Mouse (Mus musculus): ENCODE results near the gene Mrpl10. TPM values are rescaled to one million over a fixed set of nuclear protein-coding genes. Genes with fewer than 3 reads are reported as not detected.
A peak's percentile ranks its signal among the peaks of the same experiment; 100 is the strongest.

Gene Mrpl10
- polyA plus RNA-seq, 1 experiment from 2014 or later = 98.5 TPM

DNA sequence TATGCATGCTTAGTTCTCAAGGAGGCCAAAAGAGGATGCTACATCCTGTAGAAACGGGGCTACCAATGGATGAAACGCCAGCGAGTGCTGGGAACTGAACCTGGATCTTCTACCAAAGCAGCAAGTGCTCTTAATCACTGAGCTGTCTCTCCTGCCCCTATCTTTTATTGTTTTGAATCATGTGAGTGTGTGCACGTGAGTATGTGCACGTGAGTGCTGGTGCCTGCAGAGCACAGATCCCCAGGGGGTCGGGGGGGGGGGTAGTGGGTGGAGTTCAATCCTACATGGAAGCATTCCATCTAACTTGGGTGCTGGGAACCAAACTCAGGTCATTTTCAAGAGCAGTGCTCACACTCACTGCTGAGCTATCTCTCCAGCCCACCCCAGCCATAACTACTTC is 45.0 kb downstream of the Mrpl10 start:
- no peak for ATAC-seq (replicated peaks; ENCODE audit: low FRiP score, low TSS enrichment, low read depth)
- no peak overlapping the region for H3K9ac ChIP-seq (ENCODE audit: low read length)
- H3K36me3 ChIP-seq (ENCODE audit: control insufficient read depth, insufficient read depth, low read length) = no peaks in the 10 kb centered on the region
- H3K4me3 ChIP-seq (ENCODE audit: low read depth, low read length) = no peak overlapping the region
- 71% methylated on average over 6 of the region's 6 CpGs for WGBS
- H3K4me1 ChIP-seq (replicated peaks; ENCODE audit: control insufficient read depth, insufficient read depth, low read length) = peaks cover 6% of the 10 kb centered on the region; the same call in 1 of the 2 replicates
- no peaks in the 10 kb centered on the region for H3K27me3 ChIP-seq (replicated peaks; ENCODE audit: control insufficient read depth, insufficient read depth, low read length)
- no peak for DNase-seq (ENCODE audit: low spot score)
- no peak overlapping the region for H3K27ac ChIP-seq (ENCODE audit: low read depth)
- H3K4me2 ChIP-seq (ENCODE audit: low read length) = no peak overlapping the region
- H3K9me3 ChIP-seq (ENCODE audit: control insufficient read depth, low read length) = 0 out of 2 replicates have a peak, but pooled peaks cover 4% of the 10 kb centered on the region

DNA sequence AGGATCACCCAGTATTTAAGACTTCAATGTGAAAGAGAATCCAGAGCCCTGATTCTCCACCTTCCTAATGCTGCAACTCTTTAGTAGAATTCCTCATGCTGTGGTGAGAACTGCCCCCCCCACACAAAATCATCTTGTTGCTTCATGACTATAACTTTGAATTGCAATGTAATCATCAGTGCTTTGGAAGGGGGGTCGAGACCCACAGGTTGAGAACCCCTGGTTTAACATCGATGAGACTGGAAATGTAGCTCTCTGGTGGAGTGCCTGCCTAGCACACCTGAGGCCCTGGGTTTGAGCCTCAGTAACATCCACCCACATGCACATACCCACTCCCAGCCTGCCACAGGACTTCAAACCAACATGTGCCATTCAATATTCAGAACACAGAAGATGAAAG is 53.2 kb downstream of the Mrpl10 start:
- 64% methylated on average over 2 of the region's 2 CpGs for WGBS
- H3K4me2 ChIP-seq (ENCODE audit: low read length) = no peak overlapping the region
- no peaks in the 10 kb centered on the region for H3K36me3 ChIP-seq (ENCODE audit: control insufficient read depth, insufficient read depth, low read length)
- no peak overlapping the region for H3K9ac ChIP-seq (ENCODE audit: low read length)
- H3K9me3 ChIP-seq (ENCODE audit: control insufficient read depth, low read length) = no peaks in the 10 kb centered on the region
- no peak overlapping the region for H3K4me3 ChIP-seq (ENCODE audit: low read depth, low read length)
- H3K4me1 ChIP-seq (replicated peaks; ENCODE audit: control insufficient read depth, insufficient read depth, low read length) = no peaks in the 10 kb centered on the region
- H3K27me3 ChIP-seq (replicated peaks; ENCODE audit: control insufficient read depth, insufficient read depth, low read length) = peaks cover 20% of the 10 kb centered on the region
- DNase-seq (ENCODE audit: low spot score) (no peak), ATAC-seq (replicated peaks; ENCODE audit: low FRiP score, low TSS enrichment, low read depth) (no peak)
- H3K27ac ChIP-seq (ENCODE audit: low read depth) = no peak overlapping the region

DNA sequence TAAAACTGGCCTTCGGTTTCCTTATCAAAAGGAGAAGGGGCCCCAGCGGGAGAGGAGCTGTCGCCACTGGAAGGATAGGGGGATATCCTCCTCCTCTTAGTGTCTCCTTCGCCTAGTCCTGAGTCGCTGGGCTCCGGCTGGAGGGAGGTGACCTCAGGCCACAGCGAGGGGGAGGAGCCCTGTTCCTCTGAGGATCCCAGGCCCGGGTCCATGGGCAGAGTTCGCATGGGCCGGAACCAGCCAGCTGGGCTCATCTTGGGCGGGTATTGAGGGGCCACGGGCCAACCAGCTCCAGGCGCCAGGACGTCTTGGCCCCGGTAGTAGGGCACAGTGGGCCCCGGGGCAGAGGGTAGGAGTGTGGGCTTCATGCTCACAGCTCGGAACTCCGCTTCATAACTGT is 57.4 kb downstream of the Mrpl10 start:
- ATAC-seq (replicated peaks; ENCODE audit: low FRiP score, low TSS enrichment, low read depth) (no peak), DNase-seq (ENCODE audit: low spot score) (no peak)
- no peaks in the 10 kb centered on the region for H3K4me1 ChIP-seq (replicated peaks; ENCODE audit: control insufficient read depth, insufficient read depth, low read length)
- no peak overlapping the region for H3K27ac ChIP-seq (ENCODE audit: low read depth)
- 23% methylated on average over 18 of the region's 18 CpGs for WGBS
- H3K36me3 ChIP-seq (ENCODE audit: control insufficient read depth, insufficient read depth, low read length) = no peaks in the 10 kb centered on the region
- no peak overlapping the region for H3K4me2 ChIP-seq (ENCODE audit: low read length)
- no peak overlapping the region for H3K4me3 ChIP-seq (ENCODE audit: low read depth, low read length)
- no peak overlapping the region for H3K9ac ChIP-seq (ENCODE audit: low read length)
- no peaks in the 10 kb centered on the region for H3K9me3 ChIP-seq (ENCODE audit: control insufficient read depth, low read length)
- peaks cover 34% of the 10 kb centered on the region for H3K27me3 ChIP-seq (replicated peaks; ENCODE audit: control insufficient read depth, insufficient read depth, low read length)

Small RNA genes lying within 50 kb of the gene (microRNA-seq; reads per million reads assigned to microRNA genes)
- gene Mir8103 = 1.4 reads per million, percentile 16 among the genes with 10 or more reads in this experiment

Other genes with a start within 250 kb of the Mrpl10 start
- gene Nfe2l1, start 211.6 kb upstream of the Mrpl10 start, polyA plus RNA-seq (2014; fragmentation: Nextera tagmentation; extraction: Ambion mirVana) = 36.0 and 36.7 TPM in 2 replicates
- 100 and 102 TPM in 2 replicates for gene Copz2, start 191.7 kb upstream of the Mrpl10 start, polyA plus RNA-seq (2014; fragmentation: Nextera tagmentation; extraction: Ambion mirVana)
- 64.2 and 70.1 TPM in 2 replicates for gene Cdk5rap3, start 125.1 kb upstream of the Mrpl10 start, polyA plus RNA-seq (2014; fragmentation: Nextera tagmentation; extraction: Ambion mirVana)
- gene Prr15l, start 113.5 kb upstream of the Mrpl10 start, polyA plus RNA-seq (2014; fragmentation: Nextera tagmentation; extraction: Ambion mirVana) = 56.8 and 62.5 TPM in 2 replicates
- 40.9 and 44.1 TPM in 2 replicates for gene Pnpo, start 97.6 kb upstream of the Mrpl10 start, polyA plus RNA-seq (2014; fragmentation: Nextera tagmentation; extraction: Ambion mirVana)
- gene Sp2, start 58.6 kb upstream of the Mrpl10 start, polyA plus RNA-seq (2014; fragmentation: Nextera tagmentation; extraction: Ambion mirVana) = 18.6 and 18.7 TPM in 2 replicates
- gene Sp6, start 28.2 kb upstream of the Mrpl10 start, polyA plus RNA-seq (2014; fragmentation: Nextera tagmentation; extraction: Ambion mirVana) = not detected in 2 replicates
- gene Scrn2, start 11.6 kb upstream of the Mrpl10 start, polyA plus RNA-seq (2014; fragmentation: Nextera tagmentation; extraction: Ambion mirVana) = 18.6 and 19.0 TPM in 2 replicates
- 0.44 and 0.49 TPM in 2 replicates for gene Lrrc46, start 153 bp upstream of the Mrpl10 start, polyA plus RNA-seq (2014; fragmentation: Nextera tagmentation; extraction: Ambion mirVana)
- gene Osbpl7, start 9.1 kb downstream of the Mrpl10 start, polyA plus RNA-seq (2014; fragmentation: Nextera tagmentation; extraction: Ambion mirVana) = 7.3 and 7.8 TPM in 2 replicates
- gene Tbx21, start 73.8 kb downstream of the Mrpl10 start, polyA plus RNA-seq (2014; fragmentation: Nextera tagmentation; extraction: Ambion mirVana) = 0.07 TPM in 1 of 2 replicates, not detected in the other
- 3.2 and 3.9 TPM in 2 replicates for gene Tbkbp1, start 109.9 kb downstream of the Mrpl10 start, polyA plus RNA-seq (2014; fragmentation: Nextera tagmentation; extraction: Ambion mirVana)
- 79.9 and 86.0 TPM in 2 replicates for gene Kpnb1, start 146.3 kb downstream of the Mrpl10 start, polyA plus RNA-seq (2014; fragmentation: Nextera tagmentation; extraction: Ambion mirVana)
- 83.1 and 90.0 TPM in 2 replicates for gene Npepps, start 239.1 kb downstream of the Mrpl10 start, polyA plus RNA-seq (2014; fragmentation: Nextera tagmentation; extraction: Ambion mirVana)